ENCODE assay signal across 28 mouse cellular contexts in genomic region chr17:72658744-72659143, GRCm38 (mm10). TPM values are rescaled to one million over a fixed set of nuclear protein-coding genes. Genes with fewer than 3 reads are reported as not detected.
DNase-seq lines count a peak whose midpoint lies in the region; ATAC-seq lines count a peak whose summit lies in the region.
"Had no signal": no experiment of that assay in that cellular context is flagged by ENCODE, and none has a peak within 500 bp of the region (broad histone marks: within the 10 kb centered on the region; RNA-seq: fewer than 3 reads in every experiment).

No protein-coding gene starts in this region.

- 62% methylated on average over 6 of the region's 6 CpGs for WGBS in hindbrain, embryonic 10.5 days
- 55% methylated on average over 6 of the region's 6 CpGs for WGBS in hindbrain, embryonic 12.5 days
- 68% methylated on average over 6 of the region's 6 CpGs for WGBS in neural tube, embryonic 11.5 days

- H3K27me3 ChIP-seq in hindbrain, embryonic 10.5 days (ENCODE audit: insufficient read depth, poor library complexity, severe bottlenecking) = no peaks in the 10 kb centered on the region
- no peaks in the 10 kb centered on the region; the same call in 1 of the 2 replicates for H3K27me3 ChIP-seq in hindbrain, embryonic 12.5 days
- H3K27me3 ChIP-seq in neural tube, embryonic 11.5 days (ENCODE audit: control insufficient read depth, insufficient read depth, low read length) = no peaks in the 10 kb centered on the region
- H3K27me3 ChIP-seq: embryonic facial prominence, embryonic 13.5 days; forebrain, embryonic 13.5 days; heart, embryonic 13.5 days; hindbrain, embryonic 15.5 days; limb, embryonic 12.5 days; neural tube, embryonic 13.5 days had no signal

- ATAC-seq in hindbrain, embryonic 12.5 days (ENCODE audit: low FRiP score) = no peak
- no peak for ATAC-seq in neural tube, embryonic 11.5 days (ENCODE audit: insufficient read depth, low FRiP score, low TSS enrichment)
- no peak for ATAC-seq in CD4-positive, CD25-positive, alpha-beta regulatory T cell, adult 4 months
- ATAC-seq: forebrain, embryonic 13.5 days; intestine, embryonic 16.5 days; liver, postnatal 0 days had no signal

- H3K9ac ChIP-seq in hindbrain, embryonic 12.5 days = no peak overlapping the region
- H3K9ac ChIP-seq in neural tube, embryonic 11.5 days (ENCODE audit: low read length) = no peak overlapping the region
- H3K9ac ChIP-seq: embryonic facial prominence, embryonic 13.5 days; forebrain, embryonic 13.5 days; heart, embryonic 13.5 days; hindbrain, embryonic 15.5 days; limb, embryonic 12.5 days; liver, postnatal 0 days; neural tube, embryonic 13.5 days had no signal

- no peaks in the 10 kb centered on the region for H3K36me3 ChIP-seq in hindbrain, embryonic 10.5 days
- no peaks in the 10 kb centered on the region for H3K36me3 ChIP-seq in hindbrain, embryonic 12.5 days
- no peaks in the 10 kb centered on the region for H3K36me3 ChIP-seq in neural tube, embryonic 11.5 days (ENCODE audit: control insufficient read depth, insufficient read depth, low read length)
- H3K36me3 ChIP-seq: embryonic facial prominence, embryonic 13.5 days; heart, embryonic 13.5 days; hindbrain, embryonic 15.5 days; limb, embryonic 12.5 days; midbrain, embryonic 10.5 days; neural tube, embryonic 13.5 days had no signal

- no peak overlapping the region for H3K4me2 ChIP-seq in hindbrain, embryonic 12.5 days (replicated peaks)
- H3K4me2 ChIP-seq in neural tube, embryonic 11.5 days (ENCODE audit: low read depth) = no peak overlapping the region
- H3K4me2 ChIP-seq: embryonic facial prominence, embryonic 13.5 days; forebrain, embryonic 13.5 days; heart, embryonic 13.5 days; hindbrain, embryonic 15.5 days; limb, embryonic 12.5 days; liver, embryonic 11.5 days; neural tube, embryonic 13.5 days had no signal

- H3K4me1 ChIP-seq in hindbrain, embryonic 10.5 days (replicated peaks) = peaks cover 19% of the 10 kb centered on the region
- H3K4me1 ChIP-seq in hindbrain, embryonic 12.5 days = peaks cover 9% of the 10 kb centered on the region
- peaks cover 3% of the 10 kb centered on the region; the same call in 1 of the 2 replicates for H3K4me1 ChIP-seq in neural tube, embryonic 11.5 days (ENCODE audit: control insufficient read depth, insufficient read depth, low read length)
- H3K4me1 ChIP-seq: hindbrain, embryonic 15.5 days; limb, embryonic 12.5 days had no signal

- peak; percentile 40 for DNase-seq in hindbrain, embryonic 10.5 days (ENCODE audit: low spot score)
- peak; percentile 15 for DNase-seq in 3134 (ENCODE audit: extremely low read depth, insufficient read length, low spot score)
- DNase-seq in embryo, embryonic 10 days (ENCODE audit: low spot score) = peak; percentile 14
- peak; percentile 11 for DNase-seq in neural tube, embryonic 11.5 days (ENCODE audit: low spot score)
- DNase-seq in frontal cortex, postnatal 25 days (ENCODE audit: low spot score in 2 of 2) = no peak
- DNase-seq in heart, adult 8-10 months (ENCODE audit: low spot score) = no peak
- DNase-seq: adrenal gland, postnatal 14 days; B cell, adult 2 months; cerebellum, adult 8-10 months; gastrocnemius, postnatal 14 days; heart, adult 18-20 months; heart, postnatal 14 days; kidney, adult 9 months; kidney, postnatal 14 days; liver, postnatal 0 days; lung, postnatal 10 days had no signal

- no peaks in the 10 kb centered on the region for H3K9me3 ChIP-seq in hindbrain, embryonic 10.5 days
- H3K9me3 ChIP-seq in hindbrain, embryonic 12.5 days (replicated peaks) = no peaks in the 10 kb centered on the region
- no peaks in the 10 kb centered on the region for H3K9me3 ChIP-seq in neural tube, embryonic 11.5 days (ENCODE audit: control insufficient read depth, low read length)
- H3K9me3 ChIP-seq: embryonic facial prominence, embryonic 13.5 days; forebrain, embryonic 13.5 days; heart, embryonic 13.5 days; hindbrain, embryonic 15.5 days; limb, embryonic 12.5 days; midbrain, embryonic 10.5 days; neural tube, embryonic 13.5 days had no signal

- peak overlapping the region; percentile 43; the same call in 1 of the 2 replicates for H3K27ac ChIP-seq in hindbrain, embryonic 10.5 days
- H3K27ac ChIP-seq in hindbrain, embryonic 12.5 days = no peak overlapping the region
- H3K27ac ChIP-seq in neural tube, embryonic 11.5 days (ENCODE audit: low read depth, low read length) = no peak overlapping the region
- H3K27ac ChIP-seq: embryonic facial prominence, embryonic 13.5 days; forebrain, embryonic 13.5 days; heart, embryonic 13.5 days; hindbrain, embryonic 15.5 days; limb, embryonic 12.5 days; neural tube, embryonic 13.5 days had no signal

- H3K4me3 ChIP-seq in hindbrain, embryonic 10.5 days = no peak overlapping the region
- H3K4me3 ChIP-seq in hindbrain, embryonic 12.5 days = no peak overlapping the region
- H3K4me3 ChIP-seq in neural tube, embryonic 11.5 days (ENCODE audit: low read depth, low read length) = no peak overlapping the region
- H3K4me3 ChIP-seq: embryonic facial prominence, embryonic 13.5 days; erythroblast, embryonic 14.5 days; forebrain, embryonic 13.5 days; heart, embryonic 13.5 days; hindbrain, embryonic 15.5 days; limb, embryonic 12.5 days; midbrain, embryonic 10.5 days; neural tube, embryonic 13.5 days had no signal

RNA-seq across cellular contexts. Expression of gene Alk, which starts 54.3 kb away (rescaled TPM):
- polyA plus RNA-seq in hindbrain, embryonic 10.5 days (2016; fragmentation: Nextera tagmentation; extraction: Ambion mirVana) = 0.27 and 0.49 TPM in 2 replicates
- 2.2 and 2.5 TPM in 2 replicates for polyA plus RNA-seq in hindbrain, embryonic 12.5 days (2016; fragmentation: Nextera tagmentation; extraction: Ambion mirVana)
- polyA plus RNA-seq in neural tube, embryonic 11.5 days (2014; fragmentation: Nextera tagmentation; extraction: Ambion mirVana) = 0.40 and 0.53 TPM in 2 replicates
- polyA plus RNA-seq in CD4-positive, CD25-positive, alpha-beta regulatory T cell, adult 4 months (2017; shearing (Covaris generic)) = under 1 TPM in 1 of 2 experiments, not detected in 1; 0.05 TPM
- total RNA-seq in heart, adult 8-10 months (2022) = under 1 TPM in 1 of 4 experiments, not detected in 3; 0.05 TPM
- total RNA-seq: adrenal gland, postnatal 14 days; heart, adult 18-20 months had no signal
- polyA plus RNA-seq: erythroblast, embryonic 14.5 days had no signal

Comparison
In these comparisons a context has a peak if more than half of its experiments do, and no peak if none do; other contexts are left out.
1. DNase-seq: peak in hindbrain, embryonic 10.5 days (single experiment), 3134 (single experiment), embryo, embryonic 10 days (single experiment) and neural tube, embryonic 11.5 days (single experiment); none in frontal cortex, postnatal 25 days (0 of 2) and heart, adult 8-10 months (single experiment).